Mouse (Mus musculus) adrenal gland, postnatal 36 days (tissue): ENCODE data around the gene Skp2. TPM values are rescaled to one million over a fixed set of nuclear protein-coding genes. Genes with fewer than 3 reads are reported as not detected.

ENCODE experiments used
- DNase-seq, 2 experiments: peaks; one replicate each; pipeline ENCODE4 v3.0.0; 2021; ENCODE audit warnings: mixed read lengths in 1 of 2
- total RNA-seq, 2 experiments: library from RNA; stranded (reverse); gene quantifications; 2 replicates each; pipeline ENCODE4 v1.2.3; 2021

Gene Skp2
- total RNA-seq, 2 experiments from 2014 or later, result 2.9 to 4.6 TPM

GRCm38 (mm10) chr15:9113556-9113955 is 41.7 kb downstream of the Skp2 start:
- no peak for DNase-seq

DNA sequence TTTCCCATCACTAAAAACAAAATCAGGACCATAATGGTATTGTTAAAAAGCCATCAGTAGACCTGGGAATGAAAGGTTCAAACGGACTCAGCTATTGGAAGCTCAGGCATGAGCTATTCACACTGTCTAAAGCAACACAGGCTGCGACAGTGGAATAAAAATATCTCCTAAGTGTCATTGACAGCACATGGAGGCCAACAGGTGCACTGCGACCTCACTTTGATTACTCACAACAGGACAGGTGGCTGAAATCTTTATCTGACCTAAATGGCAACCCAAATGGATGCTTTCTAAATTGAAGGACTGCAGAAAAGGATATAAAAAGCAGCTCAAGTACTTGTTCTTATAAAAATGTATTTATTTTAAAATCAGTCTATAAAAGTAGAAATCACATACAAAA is 43.6 kb downstream of the Skp2 start:
- DNase-seq, result no peak

- no peak for DNase-seq
These were observed 44.5 kb downstream of the Skp2 start for GRCm38 (mm10) chr15:9110526-9111347.

DNA sequence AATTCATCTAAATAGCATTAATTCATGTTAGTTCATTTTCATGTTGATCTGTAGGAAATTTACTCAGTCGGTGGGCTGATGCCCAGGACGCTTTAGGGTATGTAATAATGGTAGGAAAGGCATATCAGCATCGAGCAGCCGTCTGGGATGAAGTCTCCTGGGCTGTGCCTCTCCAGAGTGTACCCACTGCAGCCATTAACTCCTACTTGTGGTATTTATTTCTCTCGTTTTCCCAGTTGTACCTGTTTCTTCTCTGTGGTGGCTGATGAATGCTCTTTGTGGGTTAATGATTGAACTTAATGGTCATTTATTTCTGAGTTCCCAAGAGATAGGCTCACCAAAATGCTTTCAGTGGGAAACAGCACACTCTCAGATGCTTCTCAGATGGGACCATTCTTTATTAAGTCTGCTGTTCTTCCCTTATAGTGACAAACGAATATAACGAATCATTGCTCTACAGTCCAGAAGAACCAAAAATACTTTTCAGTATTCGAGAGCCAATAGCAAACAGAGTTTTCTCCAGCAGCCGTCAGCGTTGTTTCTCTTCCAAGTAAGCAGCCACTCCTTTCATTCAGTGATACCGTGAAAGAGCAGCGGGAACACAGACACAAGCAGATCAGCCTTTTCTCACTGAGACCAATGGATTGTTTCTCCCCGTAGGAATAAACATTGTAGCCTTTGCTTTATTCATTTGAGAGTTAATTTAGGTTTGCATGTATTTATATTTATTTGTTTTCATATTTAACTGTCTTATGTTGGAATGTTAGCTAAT is 48.7 kb downstream of the Skp2 start:
- DNase-seq, result no peak

- no peak for DNase-seq
These were observed 54.7 kb downstream of the Skp2 start for GRCm38 (mm10) chr15:9100446-9101077.

- DNase-seq, result no peak
These were observed 58.4 kb downstream of the Skp2 start for GRCm38 (mm10) chr15:9096865-9097264.

DNA sequence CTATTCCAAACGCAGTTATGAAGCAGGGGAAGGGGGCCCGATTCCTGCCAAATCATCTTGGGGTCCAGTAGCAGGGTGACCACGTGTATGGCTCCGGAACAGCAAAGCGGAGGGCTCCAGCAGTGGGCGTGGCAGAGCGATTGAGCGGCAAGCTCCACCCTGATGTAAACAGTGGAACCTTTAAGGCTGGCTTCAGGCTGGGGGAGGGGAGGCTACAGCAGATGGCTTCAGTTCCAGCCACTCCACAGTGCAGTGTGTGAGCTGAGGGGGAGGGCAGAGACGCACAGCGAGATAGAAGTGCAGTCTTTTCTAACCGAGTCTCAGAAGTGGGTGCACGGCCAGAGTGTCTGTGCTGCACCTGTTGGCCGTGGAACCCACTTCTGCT is 60.9 kb downstream of the Skp2 start:
- DNase-seq, result no peak

GRCm38 (mm10) chr15:9093598-9094365 is 61.4 kb downstream of the Skp2 start:
- no peak for DNase-seq

- DNase-seq, result no peak
These were observed 64.6 kb downstream of the Skp2 start for GRCm38 (mm10) chr15:9090662-9091061.

DNA sequence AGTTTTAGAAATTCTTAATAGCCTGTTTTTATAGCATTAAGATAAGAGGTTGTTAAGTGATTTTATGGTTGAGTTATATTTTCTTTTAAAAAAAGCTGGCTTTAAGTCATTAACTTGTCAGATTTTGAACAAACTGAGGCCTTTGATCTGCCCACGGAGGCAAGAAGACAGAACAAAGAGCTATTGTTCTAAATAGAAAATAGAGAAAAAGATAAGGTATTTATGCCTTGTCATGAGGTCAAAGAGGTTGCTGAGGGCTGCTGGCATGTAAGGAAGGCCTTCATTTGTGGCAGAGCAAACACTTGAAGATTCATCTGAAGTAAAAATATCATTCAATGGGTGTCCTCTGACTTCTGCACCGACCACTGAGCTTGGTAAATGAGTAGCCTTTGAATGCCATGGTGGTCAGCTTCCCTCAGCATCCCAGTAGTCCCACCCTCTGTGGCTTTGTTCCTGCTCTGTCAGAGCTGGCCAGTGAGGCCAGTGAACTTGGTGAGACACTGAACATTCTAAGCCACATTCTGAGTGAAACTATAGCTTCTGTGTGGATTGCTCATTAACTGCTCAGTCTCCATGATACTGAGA is 66.0 kb downstream of the Skp2 start:
- DNase-seq, result no peak

DNA sequence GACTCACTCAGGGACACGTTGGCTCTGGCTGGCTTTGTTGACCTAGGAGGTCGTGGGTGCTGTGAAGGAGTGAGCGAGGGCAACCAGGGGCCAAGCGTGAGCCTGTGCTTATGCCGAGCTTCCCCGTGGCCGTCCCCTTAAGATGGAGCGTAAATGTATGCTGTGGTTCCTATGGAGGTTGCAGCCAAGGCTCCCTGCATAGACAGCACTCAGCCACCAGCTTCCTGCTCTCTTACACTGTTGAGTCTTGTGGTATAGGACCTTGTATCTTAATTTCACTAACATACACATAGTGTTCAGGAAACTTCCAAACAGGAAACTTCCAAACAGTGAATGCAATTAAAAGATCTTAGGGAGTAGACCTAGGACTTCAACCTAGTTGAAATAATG is 66.5 kb downstream of the Skp2 start:
- no peak for DNase-seq

- DNase-seq, result no peak
These were observed 67.1 kb downstream of the Skp2 start for GRCm38 (mm10) chr15:9087895-9088682.

DNA sequence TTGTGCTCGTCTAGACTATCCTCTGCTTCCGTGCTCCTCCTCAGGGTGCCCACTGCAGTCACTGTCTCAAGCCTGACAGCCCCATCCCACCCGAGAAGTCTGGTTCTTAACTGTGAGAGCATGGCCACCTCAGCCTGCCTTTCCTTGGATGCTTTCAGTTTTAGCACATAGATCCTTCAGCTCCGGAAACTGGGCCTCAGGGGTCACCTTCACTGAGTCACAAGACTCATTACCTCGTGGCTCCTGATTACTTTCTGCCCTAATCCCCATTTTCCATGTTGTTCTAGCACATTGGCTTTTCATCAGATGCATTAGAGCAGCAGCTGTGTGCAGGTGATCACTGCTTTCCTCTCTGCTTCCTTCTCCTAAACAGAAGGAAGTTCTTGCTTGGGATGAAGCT is 67.8 kb downstream of the Skp2 start:
- no peak for DNase-seq

DNA sequence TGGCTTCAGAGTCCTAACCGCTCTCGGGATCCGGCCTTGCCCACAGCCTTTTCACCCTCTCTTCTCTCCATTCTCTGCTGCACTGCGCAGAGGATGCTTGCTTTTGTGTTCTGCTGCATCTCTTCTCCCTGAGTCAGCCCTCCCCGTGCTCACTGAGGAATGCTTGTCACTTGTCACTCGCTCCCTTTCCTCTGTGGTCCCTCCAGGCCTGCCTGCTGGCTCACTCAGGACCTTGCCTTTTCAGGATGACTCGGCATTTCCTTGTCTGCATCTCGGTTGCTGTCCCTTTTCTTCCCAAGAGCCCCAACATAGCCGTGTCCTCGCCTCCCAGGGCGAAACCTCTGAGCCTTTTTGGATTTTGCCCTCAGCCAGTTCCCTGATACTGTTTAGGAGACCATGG is 68.4 kb downstream of the Skp2 start:
- DNase-seq, result no peak

DNA sequence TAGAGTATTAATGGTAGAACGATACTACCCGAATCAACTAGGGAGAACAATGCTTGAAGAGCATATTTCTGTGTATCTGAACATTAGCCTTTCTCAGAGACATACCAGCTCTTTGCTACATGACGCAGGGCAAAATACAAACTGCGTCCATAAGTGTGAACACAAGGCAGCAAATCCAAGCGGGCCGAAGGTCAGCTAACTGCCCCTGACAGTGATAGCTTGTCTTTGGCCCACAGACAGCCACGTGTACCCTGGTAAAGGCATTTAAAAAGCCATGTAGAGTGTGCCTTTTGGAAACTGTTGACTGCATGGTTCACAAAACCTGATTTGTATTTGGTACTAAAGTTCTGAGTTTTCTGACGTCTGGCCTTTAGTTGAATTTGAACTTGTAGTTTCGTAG is 72.5 kb downstream of the Skp2 start:
- peak; percentile 49 to 52 for DNase-seq

DNA sequence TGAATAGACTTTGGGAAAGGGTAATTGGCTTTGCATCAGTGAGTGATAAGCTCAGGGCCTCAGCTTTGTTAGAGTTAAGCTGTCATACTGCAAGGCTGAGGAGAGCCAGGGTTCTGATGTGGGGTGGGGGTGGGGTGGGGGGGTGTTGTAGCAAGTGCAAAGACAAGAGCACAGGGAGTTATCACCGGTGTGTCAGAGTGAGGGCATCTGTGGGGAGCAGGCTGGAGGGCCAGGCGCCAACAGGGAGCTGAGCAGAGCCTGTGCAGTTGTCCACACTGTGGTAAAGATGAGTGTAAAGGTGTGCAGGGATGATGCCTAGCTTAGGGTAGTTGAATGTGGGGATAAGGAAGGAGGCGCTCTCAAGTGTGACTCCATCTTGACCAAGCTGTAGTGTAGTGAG is 73.9 kb downstream of the Skp2 start:
- no peak for DNase-seq

GRCm38 (mm10) chr15:9080206-9080605 is 75.0 kb downstream of the Skp2 start:
- DNase-seq, result no peak

DNA sequence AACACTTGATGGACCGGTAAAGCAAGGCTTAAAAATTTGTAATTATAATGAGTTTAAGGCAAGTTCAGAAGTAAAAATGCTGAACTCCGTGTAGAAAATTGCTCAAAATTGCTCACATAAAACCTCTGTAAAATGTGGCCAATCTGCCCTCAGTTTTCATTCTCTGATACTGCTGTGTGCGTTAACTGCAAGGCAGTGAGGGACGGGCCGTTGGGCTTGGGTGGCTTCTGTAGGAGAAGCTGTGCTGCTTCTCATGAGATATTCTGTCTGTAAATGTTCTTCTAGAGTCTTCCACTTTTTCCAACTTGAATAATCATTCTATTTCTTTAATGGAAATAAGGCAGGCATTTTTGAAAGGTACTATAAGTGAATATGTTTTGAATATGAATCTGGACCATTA is 75.6 kb downstream of the Skp2 start:
- no peak for DNase-seq

DNA sequence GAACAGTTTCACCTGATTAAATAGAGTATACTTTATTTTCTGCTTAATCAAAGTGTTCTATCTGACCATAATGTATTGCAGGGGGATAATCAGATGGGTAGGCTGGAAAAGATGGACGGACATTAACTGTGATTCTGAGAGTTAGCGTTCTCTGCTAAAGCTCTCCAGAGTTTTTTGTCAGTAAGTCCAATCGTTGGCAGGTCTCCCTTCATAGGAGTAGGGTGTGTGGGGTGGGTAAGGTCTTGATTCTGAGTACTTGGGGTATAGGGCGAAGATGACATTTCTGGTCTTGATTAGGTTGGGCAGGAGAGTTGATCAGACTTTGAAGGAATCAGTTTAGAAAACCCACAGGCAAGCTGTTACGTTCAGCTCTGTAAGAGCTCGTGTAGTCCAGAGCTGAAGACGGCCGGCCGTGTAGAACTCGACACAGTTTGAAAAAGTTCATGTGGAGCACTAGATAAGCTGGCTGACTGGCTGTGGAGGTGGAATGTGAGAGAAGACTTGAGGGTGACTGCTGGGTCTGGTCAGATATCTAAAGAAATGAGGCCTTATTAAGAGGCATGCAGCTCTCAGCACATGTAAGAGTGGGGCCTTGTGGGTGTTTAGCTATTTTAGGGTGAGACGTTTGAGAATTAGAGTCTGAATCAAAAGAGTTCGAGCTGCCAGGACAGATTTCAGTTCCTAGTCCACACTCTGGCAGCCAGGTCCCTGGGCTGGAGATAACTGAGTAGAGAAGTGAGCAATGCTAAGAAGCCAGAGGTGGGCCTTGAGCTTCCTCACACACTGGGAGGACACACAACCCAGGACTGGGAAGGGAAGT is 76.5 kb downstream of the Skp2 start:
- DNase-seq, result no peak

- no peak for DNase-seq
These were observed 79.5 kb downstream of the Skp2 start for GRCm38 (mm10) chr15:9075608-9076200.
